Mouse (Mus musculus) embryonic stem cell, embryonic (primary cell): ENCODE measurements at regions not wholly inside any gene's neighbourhood (a gene's known extent, or its start where the extent isn't known, plus 50 kb on each side); places are given as distances from the start of the nearest gene placed in this dataset.

Experiments
- CTCF ChIA-PET, 4 experiments: fragments of 300-600 bp in 2 of 4; fragments of 350-600 bp in 2 of 4; sonication (Branson Sonifier 250); formaldehyde crosslinking; loops; one replicate each; lab custom pipeline; 2022; ENCODE audit warnings: inconsistent platforms in 2 of 4; lab: Charles Lee
- POLR2A ChIA-PET, 4 experiments: fragments of 300-600 bp in 2 of 4; fragments of 350-600 bp in 2 of 4; sonication (Branson Sonifier 250); formaldehyde crosslinking; loops; one replicate each; lab custom pipeline; 2022; ENCODE audit warnings: antibody characterized with exemption in 4 of 4, inconsistent platforms in 1 of 4; lab: Charles Lee

DNA sequence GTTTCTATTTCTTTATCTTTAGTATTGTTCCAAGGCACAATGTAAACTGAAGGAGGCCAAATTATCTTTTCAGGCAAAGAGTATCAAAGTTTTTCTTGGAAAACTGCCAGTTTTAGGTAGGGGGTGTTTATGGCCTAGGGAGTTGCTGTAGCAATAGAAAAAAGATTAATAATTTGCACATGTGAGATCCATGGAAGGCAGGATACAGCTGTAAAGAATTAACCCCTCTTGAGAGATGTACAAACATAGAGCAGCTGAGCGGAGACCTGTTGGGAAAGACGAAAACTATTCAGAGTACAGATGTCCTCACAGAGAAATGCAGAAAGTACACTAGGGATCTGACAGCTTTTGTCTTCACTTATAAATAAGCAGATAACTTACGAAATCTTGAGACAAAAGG lies 176.8 kb downstream of the Fign start:
- ChIA-PET CTCF (no interaction called here), POLR2A (no interaction called here)

DNA sequence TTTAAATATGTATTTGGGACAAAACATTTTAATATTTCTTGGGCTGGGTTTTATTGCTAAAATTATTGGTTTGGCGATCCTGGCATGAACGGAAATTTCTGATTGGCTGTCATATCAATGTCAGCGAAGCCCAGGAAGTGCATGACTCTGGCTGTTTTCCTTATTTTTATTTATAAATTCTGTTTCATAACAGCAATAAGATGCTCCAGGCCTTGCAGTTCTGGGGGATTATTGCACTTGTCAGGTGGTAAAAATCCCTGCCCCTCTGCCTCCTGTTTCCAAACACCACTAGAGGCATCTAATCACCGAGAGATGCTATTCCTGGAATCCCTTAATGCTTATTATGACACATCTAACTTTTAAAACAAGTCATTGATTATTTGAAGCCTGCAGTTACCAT lies 177.8 kb downstream of the Fign start:
- POLR2A ChIA-PET = interaction anchor here in 1 of 4 experiments (0.6 kb wide), 1 partner anchor 28 kb away, joined by 4 read pairs; no protein-coding TSS in a partner anchor
- CTCF ChIA-PET = no interaction called here

DNA sequence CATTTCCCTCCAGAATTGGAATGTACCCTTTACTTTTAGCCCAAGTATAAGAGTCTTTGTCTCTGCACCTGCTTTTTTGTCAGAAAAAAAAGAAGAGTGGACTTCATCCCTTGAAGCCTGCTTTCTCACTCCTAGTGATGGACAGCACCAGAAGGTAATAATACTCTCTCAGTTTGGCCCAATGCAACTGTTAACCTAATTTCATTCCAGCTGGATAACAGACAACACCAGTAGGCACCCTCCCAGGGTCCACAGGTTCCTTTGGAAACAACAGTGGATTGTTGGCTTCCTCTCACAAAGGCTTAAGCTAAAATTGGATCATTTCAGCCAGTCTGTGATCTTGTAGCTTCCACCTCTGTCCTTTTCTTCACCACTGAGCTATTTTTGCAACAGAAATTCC lies 197.2 kb downstream of the Fign start:
- CTCF ChIA-PET = no interaction called here

DNA sequence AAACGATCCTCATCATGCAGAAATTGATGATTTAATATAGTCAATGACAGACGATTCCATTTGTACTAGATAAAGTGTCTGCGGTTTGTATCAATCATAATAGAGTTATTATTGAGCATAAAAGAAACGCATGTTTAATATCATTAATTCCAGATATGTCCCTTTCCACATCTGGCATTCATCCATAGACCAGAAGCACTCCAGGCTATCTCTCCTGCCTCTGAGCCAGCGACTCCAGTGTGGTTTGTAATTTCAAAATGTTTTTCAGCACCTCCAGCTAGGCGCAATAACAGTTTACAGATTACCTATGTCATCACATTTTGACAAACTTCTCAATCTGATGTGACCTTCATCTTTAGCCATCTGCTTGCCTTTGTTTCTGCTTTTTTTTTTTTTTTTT lies 219.4 kb downstream of the Fign start:
- CTCF ChIA-PET = no interaction called here
- POLR2A ChIA-PET = no interaction called here

More for the DNA sequence above, 197.2 kb downstream of the Fign start:
- POLR2A ChIA-PET = no interaction called here

DNA sequence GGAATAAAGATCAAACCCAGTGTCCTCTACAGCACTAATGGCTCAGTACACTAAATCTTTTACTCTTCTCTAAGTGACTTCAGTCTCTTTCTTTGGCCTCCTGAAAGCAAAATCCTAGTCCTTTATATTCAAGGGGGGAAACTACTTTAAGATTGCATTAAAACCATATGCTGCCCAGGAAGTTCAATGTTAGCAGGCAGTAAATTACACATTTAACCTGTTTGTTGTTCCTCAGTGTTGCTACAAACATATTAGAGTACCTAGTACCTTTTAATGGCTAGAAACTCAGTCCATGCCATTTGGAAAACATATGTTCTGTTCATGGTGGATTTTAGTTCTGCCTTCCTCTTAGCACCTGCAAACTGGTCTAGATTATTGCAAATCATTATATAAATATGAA lies 220.5 kb downstream of the Fign start:
- CTCF ChIA-PET = no interaction called here
- POLR2A ChIA-PET = no interaction called here

DNA sequence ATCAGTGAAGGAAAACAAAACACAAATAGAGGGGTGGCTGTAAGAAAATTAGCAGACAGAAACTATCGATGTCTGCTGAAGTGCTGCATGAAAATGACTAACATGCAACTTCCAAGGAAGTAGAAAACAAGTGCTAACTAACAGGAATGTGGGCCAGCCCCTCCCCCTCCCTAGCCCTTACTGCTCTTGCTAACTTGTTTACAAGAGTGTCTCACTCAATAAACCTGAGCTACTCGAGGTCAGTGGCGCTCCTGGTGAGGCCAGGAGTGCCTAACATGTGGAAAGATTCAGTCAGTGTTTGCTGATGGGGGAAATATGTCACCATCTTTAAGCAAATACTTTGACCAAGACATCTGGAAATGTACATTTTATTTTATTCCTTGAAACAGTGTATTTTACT lies 221.5 kb downstream of the Fign start:
- ChIA-PET CTCF (no interaction called here), POLR2A (no interaction called here)

DNA sequence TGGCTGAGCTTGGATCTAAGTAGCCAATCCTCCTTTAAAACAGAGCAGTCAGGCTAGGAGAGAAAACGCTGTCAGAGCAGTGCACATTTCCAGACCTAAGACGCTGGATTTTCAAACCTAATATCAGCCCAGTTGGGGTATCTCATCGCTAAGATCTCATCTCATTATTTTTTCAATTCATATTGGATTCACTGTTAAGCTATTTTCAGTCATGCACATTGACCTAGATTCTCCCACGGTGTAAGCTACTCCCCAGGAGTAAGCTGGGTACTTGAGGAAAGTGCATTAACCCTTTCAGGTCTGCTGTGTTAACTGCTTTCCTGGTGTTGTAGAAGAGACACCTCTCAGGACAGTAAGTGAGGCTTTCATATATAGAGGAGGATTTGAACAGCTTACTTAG lies 222.7 kb downstream of the Fign start:
- CTCF ChIA-PET = no interaction called here
- POLR2A ChIA-PET = no interaction called here

DNA sequence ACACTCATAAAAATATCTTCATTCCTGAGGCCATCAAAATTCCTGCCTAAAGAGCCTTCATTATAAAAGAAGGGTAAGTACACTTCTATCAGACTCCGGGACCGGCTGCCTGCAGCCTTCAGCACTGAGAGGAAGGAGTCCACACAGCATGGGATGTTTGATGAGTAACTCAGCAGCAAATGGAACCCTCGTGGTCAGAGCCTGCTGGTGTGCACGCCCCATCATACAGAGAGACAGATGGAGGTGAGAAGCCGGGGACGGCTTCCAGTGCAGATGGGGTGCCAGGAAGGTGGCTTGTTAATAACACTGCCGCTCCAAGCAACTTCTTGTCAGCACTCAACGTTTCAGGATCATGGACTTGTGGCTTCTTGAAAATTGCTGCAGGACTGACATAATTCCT lies 231.3 kb downstream of the Fign start:
- ChIA-PET CTCF (no interaction called here), POLR2A (no interaction called here)

DNA sequence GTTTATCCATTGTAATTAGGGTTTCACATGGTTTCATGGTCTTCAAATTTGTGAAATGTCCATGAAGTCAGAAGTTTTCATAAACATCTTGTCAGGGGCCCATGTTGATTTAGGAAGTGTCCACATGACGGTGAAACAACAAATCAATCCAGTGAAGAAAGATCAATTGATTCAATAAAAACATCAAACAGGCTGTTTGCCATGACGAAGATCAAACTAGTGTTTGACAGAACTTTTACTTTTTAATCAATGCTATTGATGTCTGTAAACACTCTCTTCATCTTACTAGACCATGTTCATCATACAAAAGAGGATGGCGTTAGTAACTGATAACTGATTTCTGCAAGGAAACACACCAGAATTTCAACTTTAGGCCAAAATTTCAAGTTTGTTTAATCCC lies 236.0 kb downstream of the Fign start:
- POLR2A ChIA-PET = no interaction called here
- CTCF ChIA-PET = no interaction called here

DNA sequence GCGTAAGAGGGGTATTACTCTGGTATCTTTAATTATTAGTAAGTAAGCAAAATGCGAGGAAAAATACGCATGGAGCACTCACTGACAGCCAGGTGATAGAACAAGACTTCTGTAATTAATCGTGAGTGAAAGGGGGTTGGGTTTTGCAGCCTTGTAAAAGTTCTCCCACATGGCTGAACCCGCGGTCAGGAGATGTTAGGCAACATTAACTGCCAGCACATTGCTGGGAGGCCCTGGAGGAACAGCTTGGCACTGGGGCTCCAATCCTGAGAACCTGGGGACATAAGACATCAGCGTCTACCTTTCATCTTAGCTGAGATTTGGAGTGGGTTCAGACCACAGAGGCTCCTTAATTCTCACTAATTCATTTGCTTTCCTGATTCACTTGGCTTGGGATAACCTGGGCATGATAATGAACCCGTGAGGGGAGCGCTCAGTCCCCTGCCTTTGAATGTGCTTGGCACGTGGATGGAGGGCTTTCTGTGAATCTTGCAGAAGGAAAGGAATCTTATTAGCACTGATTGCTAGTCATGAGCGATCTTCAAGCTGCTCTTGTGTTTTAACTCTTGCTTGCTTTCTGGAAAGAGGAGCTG lies 241.3 kb downstream of the Fign start:
- ChIA-PET POLR2A (no interaction called here), CTCF (no interaction called here)

DNA sequence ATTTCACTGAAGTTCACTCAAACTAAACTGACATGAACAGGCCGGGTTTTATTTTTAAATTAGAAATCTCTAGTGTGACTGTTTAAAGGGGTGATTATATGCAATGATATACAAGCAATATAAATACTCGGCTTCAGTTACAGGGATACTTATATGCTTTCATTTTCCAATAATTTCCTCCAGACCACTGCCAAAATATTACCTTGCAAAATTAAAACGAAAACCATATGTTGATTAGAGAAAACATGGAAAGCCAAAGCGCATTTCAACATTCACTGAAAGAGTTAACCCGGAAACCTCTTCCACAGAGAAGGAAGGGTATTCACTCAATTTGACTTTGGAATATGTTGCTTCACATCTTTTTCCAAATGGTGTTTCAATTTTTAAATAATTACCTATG lies 242.4 kb downstream of the Fign start:
- POLR2A ChIA-PET = no interaction called here
- CTCF ChIA-PET = no interaction called here

DNA sequence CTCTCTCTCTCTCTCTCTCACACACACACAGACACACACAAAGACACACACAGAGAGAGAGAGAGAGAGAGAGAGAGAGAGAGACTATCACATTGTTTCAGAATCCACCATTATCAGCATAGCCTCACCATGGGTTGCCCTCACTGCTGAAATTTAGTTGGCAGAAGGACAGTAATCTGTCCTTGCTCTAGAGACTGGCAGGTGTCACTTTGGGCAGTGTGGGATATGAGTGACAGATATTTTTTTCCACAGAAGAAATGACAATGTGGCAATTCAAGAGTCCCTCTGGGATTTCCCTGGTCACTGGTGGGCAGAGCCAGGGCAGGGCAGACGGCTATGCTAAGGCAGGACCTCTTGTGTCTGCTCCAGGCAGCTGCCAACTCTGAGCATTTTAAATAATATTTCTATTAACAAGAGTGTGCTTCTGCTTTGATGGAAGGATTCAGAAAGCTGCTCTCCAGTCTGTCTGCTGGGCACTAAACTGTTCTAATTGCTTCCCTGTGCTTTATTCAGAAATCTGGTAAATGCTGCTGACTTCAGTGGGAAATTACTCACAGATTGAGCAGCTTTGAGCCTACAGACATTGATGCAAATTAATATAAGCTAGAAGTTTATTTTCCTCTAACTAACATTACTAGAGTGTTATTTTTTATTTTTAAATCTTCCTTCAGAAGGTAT lies 243.5 kb downstream of the Fign start:
- ChIA-PET CTCF (no interaction called here), POLR2A (no interaction called here)

DNA sequence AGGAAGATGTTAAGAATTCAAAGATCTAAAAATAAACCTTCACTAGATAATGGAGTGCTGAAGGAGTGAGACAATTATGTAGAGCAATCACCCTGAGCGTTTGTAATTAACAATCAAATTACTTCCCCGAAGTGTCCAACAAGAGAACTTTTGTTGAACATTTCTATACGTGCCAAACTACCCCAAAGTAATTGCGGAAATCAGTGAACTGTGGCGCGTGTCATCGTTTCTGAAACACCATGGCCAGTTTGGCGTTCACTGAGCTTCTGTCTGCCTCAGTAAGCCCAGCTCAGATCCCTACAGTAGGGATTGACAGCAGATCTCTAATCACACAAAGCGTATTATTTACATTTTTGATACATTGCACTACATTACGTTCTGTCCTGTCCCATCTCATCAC lies 244.6 kb downstream of the Fign start:
- POLR2A ChIA-PET = no interaction called here

DNA sequence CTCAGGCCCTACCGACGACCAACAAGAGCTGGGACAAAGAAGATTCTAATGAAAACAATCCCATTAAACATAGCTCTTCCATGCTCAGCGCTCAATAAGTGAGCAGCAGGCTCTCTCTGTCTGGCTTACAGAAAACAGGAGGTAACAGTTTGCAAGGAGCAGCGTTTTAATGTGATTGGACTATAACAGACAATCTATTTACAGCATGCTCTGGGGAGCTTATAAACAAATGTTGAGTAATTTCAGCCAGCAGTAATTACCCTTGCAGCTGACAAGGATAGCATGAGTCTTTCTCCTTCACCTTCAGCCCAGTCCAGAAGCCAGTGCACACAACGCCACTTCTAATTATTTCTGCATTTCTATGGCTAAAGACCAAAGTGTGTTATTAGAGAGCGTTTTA lies 245.6 kb downstream of the Fign start:
- POLR2A ChIA-PET = no interaction called here
- CTCF ChIA-PET = interaction anchor here in 1 of 4 experiments (0.7 kb wide), 1 partner anchor 33 kb away, joined by 7 read pairs; no protein-coding TSS in a partner anchor

More for the DNA sequence above, 244.6 kb downstream of the Fign start:
- CTCF ChIA-PET = no interaction called here

DNA sequence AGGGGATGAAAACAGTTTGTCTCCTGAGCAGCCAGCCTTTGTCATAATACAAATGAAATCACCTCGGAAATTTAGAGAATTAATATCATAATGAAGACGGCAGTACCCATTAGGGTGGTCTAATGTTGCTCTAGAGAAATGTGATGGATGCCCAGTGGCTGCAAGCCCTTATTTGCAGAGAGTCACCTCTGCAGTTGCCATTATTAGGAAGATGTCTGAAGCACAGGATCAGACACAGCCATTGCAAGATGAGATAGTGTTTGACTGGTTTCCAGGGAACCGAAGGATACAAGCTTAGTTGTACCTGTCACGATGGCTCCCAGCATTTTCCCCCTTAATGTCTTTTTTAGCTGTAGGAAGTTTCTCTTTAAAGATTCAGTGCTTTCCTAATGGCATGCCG lies 247.8 kb downstream of the Fign start:
- CTCF ChIA-PET = no interaction called here
- POLR2A ChIA-PET = no interaction called here

DNA sequence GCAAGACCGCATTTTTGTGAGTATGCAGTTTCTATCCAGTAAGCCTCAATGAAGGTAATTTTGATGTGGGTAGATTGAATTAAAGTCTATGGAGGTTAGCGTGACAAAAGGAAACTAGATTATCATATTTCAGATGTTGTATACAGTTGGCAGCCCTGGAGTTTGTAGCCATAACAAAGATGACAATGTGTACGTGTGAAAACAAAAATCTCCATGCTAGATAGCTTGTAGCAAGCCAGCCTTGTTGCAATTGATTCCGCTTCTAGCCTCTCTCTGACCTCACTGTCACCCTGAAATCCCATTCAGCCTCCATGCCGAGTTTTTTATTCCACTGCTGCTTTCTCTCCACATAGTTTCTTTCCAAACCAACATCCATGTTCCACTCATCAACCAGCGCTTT lies 248.4 kb downstream of the Fign start:
- ChIA-PET POLR2A (no interaction called here), CTCF (no interaction called here)

DNA sequence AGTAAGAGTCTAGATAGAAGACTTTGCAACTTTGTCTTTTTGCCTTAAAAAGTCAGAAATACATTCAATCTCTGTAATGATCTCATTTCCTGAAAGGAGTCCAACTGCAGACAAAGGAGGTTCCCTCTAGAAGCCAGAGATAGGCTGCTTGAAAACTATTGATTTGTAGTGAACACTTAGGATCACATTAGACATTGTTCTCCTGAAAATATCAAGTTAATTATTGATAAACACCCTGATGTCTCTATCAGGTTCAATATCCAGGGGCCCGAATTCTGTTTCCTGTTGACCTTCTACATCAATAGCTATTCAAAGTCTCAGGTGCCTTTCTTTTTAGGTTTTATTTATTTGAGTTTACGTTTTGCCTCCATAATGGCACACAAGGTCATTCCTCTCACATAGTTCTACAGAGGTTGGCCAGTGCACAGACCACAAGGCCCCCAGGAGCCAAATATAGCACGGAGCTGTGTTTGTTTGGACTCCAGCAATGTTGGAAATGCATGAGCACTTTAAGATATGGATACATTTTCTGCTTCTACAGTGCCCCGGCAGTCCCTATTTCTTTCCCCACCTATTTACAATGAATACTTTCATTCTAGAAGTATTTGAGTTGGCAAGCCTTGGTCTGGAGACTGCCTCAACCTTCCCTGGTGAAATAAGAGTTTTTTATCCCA lies 265.7 kb downstream of the Fign start:
- ChIA-PET POLR2A (no interaction called here), CTCF (no interaction called here)

DNA sequence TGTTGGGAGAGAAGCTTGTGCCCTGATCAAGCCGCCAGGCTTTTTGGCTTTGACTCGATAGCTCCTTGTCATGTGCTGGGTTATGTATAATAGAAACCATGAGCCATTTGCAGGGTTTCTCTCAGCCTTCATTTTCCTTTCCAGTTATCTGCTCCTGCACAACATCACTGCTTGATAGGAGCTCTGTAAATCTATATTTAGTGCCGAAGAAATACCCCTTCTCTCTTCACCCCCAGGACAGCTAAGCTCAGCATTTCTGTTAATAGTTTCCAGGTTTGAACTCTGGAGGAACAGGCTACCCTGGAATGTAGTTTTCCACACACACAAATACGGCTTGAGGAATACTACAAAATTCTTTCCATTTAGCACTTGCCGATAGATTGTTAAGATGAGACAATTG lies 267.4 kb downstream of the Fign start:
- POLR2A ChIA-PET = no interaction called here
- CTCF ChIA-PET = no interaction called here

DNA sequence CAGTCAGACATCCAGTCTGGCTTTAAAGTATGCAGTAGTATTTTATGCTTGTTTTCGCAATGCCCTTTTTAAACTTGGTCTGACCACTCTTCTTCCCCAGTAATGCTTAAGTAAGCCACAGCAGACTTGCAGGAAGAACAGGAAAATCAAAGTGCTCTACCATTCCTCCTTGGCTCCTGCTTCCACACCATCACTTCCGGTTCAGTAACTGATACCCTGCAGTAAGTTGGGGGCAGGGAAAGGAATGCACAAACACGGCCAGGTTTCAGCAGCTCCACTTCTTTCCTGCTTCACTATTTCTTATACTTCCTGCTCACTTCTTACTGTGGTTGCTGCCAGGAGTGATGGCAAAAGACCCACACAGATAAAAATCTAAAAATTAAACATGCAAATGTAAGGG lies 269.2 kb downstream of the Fign start:
- CTCF ChIA-PET = no interaction called here
- POLR2A ChIA-PET = no interaction called here

DNA sequence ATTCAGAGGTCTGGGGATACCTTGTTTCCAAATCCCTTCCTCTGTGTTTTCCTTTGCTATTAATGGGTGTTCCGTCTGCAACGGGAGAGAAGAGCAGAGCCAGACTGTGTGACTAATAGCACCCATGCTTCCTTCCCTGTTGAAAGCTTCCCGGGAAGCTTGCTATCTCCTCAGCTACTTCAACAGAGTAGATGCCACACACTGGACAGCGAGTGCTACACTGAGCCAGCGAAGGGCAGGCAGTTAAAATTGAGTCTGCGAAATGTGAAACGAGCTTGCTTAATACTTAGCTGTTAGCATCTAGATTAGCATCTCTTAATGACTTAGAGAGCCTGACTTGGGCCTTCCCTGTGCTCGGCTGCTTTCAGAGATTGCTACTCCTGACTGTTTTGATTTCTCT lies 278.4 kb downstream of the Fign start:
- ChIA-PET POLR2A (interaction anchor here in 1 of 4 experiments (0.6 kb wide), 1 partner anchor 485 kb away, joined by 3 read pairs; no protein-coding TSS in a partner anchor), CTCF (interaction anchor here in 1 of 4 experiments (0.6 kb wide), 1 partner anchor 33 kb away, joined by 7 read pairs; no protein-coding TSS in a partner anchor)
